Mouse (Mus musculus) heart, postnatal 0 days (tissue): Measurements from ENCODE around the gene Btnl4.

ENCODE experiments used
- CTCF ChIP-seq: IDR thresholded peaks from 2 replicates; pipeline ENCODE4 v1.5.1; 2016; ENCODE audit warnings: antibody characterized with exemption, control low read depth, low read depth
- EP300 ChIP-seq: IDR thresholded peaks from 2 replicates; pipeline ENCODE4 v1.6.1; 2016; ENCODE audit warnings: antibody characterized with exemption, low read depth

GRCm38 (mm10) chr17:34457668-34458067 lies 19.4 kb downstream of the Btnl4 start:
- TF ChIP-seq CTCF (no peak), EP300 (no peak)
